Mouse (Mus musculus) cerebellum, adult 2 months (tissue): ENCODE measurements around the gene Mxra7.

ENCODE experiments used
- CTCF ChIP-seq: fragments of 200-500 bp; IDR thresholded peaks from 2 replicates; pipeline ENCODE4 v1.5.1; 2011; ENCODE audit warnings: low read depth, mild to moderate bottlenecking, control low read depth, low read length, moderate library complexity, borderline replicate concordance; ENCODE audit not compliant: insufficient read depth
- POLR2A ChIP-seq: fragments of 200-500 bp; IDR thresholded peaks from 2 replicates; pipeline ENCODE4 v1.6.1; 2011; ENCODE audit warnings: low read length, control low read depth, borderline replicate concordance; ENCODE audit not compliant: insufficient read depth

DNA sequence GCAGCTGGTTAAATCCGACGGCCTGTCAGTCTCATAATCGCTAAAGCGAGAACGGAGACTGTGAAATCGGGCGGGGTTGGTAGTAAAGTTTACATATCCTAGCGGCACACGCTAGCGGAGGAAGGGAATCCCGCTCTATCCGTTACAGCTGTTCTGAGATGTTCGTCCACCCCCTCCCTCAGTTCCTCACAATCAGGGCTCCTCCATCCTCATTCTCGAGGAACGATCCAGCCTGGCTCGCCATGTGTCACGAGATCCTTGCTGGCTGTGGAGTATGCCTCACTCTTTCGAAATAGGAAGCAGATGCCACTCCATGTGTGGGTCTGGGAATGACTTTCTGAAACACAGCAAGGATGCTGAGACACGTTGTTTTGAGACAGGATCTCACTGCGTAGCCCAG lies 46.1 kb upstream of the Mxra7 start:
- TF ChIP-seq POLR2A, result no peak
- TF ChIP-seq CTCF, result no peak
